Mouse (Mus musculus) ES-CJ7 (cell line): ENCODE measurements around the gene Mcfd2.
"Not testable (repeated sequence)": the region's sequence is repeated elsewhere in the genome, so short reads cannot be mapped to it uniquely, and the experiment has no call there.

Source experiments
- DNase-seq: peaks from one replicate; pipeline ENCODE4 v3.0.0; 2011; ENCODE audit warnings: low read depth, low spot score

The Mcfd2 gene

DNA sequence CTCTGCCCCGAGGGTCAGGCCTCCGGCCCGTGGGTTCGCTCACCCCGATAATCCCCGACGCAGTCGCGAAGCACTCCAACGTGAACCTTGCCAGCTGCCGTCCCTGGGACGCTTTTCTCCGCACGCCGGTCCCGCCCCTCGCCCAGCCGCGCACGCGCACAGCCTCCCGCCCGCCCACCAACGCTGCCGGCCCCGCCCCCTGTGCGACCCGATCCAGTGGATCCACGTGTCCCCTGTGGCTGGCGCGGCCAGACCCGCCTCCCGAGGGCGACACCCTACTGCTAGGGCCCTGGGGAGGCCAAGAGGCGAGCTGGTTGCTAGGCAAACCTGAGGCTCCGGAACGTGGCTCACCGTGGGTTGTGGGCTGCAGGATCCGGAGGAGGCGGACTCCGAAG is at the start of gene Mcfd2:
TSS of gene Mcfd2 (minus strand) at position 144 of the 395 bp plus-strand sequence.
- peak; percentile 88 for DNase-seq

DNA sequence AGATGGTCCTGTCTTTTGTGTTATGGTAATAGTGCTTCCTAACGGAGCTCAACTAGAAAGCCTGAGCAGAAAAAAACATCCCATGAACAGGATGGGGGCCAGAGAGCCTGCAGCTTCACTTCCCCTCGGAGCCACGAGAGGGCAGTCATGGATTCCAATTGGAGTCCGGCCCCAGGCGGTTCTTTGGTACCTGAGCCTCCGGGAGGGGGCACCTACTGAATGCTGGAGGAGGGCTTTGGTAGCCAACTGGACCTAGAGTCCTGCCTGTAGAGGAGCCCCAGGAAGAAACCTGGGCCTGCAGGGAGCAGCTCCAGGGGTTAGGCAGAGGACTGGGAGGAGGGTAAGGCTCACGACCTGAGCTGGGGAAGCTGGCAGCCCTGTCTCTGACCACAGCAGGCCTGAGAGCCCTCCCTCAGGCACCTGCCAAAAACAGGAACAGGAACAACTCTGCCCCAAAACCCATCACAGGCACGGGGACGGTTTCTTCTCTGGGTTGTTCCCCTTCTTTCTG is 49.3 kb upstream of the Mcfd2 start:
- peak; percentile 75 for DNase-seq

DNA sequence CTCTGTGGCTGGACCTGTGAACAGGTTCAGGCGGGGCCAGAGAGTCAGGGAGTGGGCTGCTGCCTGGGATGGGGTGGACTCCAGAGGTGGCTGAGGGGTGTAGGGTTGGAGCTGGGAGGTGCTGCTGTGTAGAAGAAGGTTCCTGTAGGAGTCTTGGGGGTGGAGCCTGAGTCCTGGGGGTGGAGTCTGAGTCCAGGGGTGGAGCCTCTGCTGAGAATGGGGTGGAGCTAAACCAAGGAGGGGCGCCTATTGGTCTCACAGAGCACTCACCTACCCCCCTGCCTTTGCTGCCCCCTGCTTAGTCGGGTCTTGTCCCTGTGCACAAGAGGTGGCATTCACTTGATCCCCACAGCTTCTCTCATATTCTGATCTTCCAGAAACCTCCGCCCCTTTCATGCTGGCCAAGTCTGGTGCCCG is 48.8 kb upstream of the Mcfd2 start:
- DNase-seq = peak; percentile 69

DNA sequence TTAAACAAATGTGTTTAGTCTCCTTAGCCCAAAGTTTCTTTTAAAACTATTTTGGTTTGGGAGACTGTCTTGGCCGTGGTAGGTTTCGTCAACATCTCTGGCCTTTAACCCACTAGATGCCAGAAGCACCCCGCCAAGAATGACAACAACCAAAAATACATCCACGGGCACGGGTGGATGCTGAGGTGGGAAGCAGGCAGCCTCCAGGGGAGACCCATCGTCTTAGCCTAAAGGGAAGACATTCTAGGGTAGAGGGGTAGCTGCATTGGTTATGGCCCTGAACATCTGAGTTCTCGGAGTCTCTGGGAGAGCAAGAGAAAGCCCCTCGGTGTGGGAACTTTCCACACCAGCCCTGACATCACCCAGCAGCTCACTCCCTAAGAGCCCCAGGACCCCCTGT is 48.4 kb upstream of the Mcfd2 start:
- DNase-seq = no peak

DNA sequence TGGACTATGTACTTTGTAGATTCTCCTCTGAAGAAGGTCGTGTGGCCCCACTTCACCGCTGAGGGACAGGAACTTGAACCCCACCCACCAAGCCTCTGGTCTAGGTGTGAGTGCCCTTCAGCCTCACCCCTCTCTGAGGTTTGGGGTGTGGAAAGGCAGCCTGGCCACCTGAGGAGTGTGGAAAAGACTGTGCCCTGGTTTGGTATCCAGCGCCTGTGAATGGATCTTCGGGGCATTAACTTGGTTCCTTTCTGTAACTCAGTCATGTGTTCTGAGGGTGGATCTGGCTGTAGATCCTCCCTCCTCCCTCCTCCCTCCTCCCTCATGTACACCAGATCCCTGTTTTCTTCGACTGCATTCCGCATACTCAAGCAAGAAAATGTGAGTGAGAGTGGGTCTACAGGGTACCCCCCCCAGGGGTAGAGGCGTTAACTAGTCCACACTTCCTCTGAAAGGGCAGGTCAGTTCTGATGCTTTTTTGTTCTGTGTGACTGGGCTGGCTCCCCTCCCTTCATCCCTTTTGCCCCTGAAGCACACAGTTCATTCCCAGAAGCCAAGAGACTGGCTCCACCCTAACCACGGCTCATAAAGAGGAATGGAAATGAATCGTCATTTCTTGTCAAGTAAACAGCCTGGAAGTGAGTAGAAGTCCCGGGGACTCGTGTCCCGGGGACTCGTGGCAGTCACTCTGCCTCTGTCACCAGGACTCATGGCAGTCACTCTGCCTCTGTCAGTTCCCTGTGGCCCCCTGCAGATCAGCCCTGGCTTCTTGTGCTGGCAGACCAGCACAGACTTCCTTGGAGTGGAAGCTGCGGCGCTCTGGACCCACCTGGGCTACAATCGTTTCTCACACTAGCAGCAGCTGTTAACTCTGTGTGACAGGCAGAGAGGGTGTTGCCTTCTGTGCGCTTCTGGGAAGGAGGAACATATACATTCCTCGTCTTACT is 47.5 kb upstream of the Mcfd2 start:
- DNase-seq = no peak

DNA sequence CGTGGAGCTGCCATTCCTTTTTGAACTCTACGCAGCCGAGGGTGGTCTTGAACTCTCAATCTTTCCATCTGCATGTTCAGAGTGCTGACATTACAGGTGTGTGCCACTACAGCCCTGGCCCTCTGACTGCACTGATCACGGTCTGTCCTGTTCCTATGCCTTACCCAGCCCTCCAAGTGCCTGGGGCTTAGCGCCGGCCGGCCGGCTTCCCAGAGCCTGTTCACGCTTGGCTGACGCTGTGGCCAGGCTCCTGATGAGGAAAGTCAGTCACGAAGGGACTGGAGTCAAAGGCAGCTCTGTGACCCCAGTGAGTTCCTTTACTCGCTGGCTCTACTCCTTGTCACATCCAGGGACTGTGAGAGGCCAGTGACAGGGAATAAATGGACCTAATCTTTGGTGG is 46.6 kb upstream of the Mcfd2 start:
- no peak for DNase-seq

DNA sequence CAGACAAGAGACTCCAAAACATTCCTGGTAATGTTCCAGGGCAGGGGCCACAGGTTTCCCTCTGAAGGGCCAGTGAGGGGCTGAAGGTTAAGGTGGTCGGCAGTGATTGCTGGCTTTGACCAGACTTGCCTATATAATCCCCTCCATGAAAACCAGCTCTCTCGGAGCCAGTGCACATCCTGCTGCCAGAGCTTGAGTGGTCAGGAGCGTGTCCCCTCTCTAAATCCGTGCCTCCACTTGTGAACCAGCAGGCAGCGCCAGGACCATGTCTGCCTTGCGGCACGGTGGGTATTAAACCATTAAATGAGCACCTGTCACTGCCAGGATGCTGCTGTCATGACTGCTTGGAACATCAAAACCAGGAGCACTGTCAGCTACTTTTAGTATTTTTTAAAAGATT is 44.8 kb upstream of the Mcfd2 start:
- no peak for DNase-seq

DNA sequence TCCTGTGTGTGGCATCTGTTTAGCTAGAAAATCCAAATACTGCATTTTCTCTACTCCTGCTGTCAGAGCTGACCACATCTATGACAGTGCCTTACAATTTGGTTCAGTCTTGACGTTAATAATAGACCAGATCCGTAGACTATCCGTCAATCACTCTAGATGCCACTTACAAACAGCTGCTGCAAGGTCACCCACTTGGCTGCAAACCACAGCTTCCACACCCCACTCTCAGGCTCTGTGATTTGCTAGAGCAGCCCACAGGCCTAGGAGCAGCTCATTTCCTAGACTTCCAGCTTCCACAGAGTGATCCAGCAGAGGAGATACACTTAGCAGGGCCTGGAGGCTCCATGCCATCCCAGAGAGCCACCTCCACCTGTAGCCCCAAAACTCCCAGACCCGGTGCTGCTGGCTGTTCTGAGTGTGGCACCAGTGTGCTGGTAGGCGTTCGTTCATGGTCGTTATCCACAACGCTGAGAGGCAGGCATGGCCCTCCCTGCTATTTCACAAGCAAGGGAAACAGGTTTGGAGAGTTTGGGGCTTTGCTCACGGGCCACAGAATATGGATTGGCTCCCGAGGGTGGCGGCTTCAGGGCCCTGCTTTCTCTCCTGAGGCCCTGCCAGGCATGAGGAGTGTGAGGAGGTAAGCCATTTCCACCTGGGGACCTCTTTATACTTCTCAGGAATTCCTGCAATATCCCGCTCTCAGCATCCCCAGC is 43.5 kb upstream of the Mcfd2 start:
- DNase-seq = no peak

DNA sequence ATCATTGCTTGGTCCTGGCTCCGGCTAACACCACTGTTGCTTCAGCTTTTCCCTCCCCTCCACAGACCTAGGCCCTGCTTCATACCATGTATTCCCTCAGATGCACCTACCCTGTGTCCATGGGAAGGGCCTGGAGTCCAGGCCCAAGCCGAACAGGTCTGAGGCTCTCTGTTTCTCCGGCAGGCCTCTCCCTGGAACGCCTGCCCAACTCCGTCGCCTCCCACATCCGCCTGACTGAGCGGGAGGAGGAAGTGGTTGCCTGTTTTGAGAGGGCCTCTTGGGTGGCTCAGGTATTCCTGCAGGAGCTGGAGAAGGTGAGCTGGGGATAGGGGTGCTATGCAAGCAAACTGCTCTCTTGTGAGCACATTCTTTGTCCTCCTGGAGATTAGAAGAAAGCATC is 41.0 kb upstream of the Mcfd2 start:
- no peak for DNase-seq

DNA sequence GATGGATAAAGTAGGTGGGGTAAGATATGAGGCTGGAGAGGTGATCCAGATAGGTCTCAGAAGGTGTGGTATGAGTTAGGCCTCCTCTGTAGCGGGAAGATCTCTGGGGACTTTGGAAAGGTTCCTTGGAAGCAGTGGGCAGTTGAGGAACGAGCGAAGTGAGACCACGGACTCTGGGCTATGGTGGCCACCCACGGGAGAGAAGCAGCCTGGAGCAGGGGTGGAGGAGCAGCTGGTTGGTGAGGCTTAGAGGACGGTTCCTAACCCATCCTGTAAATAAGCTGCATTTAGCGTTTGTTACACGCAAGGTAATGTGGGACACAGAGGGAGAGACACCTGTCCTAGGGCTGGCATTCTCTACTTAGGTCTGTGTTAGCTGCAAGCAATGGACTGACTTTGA is 39.3 kb upstream of the Mcfd2 start:
- DNase-seq = no peak

DNA sequence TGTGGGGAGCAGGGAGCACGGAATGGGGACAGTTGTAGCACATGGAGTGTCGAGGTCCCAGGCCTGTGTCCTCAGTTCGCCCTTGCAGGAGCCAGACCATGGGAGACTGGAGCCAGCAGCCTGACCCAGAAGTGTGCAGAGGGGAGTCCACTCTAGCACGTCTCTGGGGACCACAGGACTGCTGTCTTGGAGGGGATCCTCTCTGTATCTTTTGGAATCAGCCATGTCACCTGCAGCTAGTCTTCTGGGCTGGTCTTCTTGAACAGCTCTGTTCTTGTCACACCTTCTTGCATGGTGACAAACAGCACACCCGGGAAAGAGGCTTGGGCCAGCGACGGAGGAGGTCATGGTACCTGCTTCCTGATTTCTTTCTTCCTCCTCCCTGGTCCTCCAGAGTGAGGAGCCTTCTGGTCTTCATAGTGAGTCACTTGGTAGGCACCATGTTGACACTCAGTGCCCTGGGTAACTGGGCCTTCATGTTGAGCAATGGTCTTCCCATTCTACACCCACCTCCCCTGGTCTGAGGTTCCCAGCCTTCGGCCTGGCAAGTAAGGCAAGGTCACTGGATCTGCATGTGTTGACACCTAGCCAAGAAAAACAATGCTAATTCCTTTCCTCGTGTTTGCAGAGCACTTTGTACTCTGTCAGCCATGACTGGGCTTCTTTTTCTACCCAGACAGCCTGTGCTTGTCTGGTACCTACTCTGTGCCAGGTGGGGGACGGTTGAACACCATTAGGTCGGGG is 38.6 kb upstream of the Mcfd2 start:
- DNase-seq = no peak

DNA sequence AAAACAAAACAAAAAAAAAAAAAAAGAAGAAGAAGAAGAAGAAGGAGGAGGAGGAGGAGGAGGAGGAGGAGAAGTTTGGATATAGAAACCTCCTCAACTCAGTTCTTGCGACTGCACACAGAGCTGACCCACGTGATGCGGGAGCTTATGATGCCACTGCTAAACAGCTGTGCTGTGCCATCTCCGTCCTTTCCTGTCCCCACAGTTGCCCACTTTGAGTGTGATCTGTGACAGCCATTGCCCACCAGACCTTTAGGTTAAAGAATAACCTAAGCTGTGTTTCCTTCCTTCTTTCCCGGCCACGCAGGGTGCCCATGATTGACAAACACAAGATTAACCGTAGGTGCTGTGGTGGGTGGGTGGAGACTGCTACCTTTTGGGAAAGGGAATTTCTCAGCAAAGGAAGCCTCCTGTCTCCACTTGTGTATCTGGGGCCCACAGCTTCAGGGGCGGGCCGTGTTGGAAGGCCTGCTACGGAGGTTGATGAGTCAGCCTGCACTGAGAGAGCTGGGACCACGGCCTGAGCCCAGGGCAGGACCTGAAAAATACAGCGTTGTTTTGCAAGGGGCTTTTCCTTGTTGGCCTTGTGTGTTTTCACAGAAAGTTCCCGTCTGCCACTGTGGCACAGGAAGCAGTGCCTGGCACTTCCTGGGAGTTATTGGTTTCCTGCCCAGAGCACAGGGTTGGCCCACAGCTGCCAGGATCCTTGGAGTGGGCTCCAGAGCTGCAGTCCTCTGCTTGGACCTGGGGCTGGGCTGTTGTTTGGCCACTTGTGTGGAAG is 36.5 kb upstream of the Mcfd2 start:
- no peak for DNase-seq

DNA sequence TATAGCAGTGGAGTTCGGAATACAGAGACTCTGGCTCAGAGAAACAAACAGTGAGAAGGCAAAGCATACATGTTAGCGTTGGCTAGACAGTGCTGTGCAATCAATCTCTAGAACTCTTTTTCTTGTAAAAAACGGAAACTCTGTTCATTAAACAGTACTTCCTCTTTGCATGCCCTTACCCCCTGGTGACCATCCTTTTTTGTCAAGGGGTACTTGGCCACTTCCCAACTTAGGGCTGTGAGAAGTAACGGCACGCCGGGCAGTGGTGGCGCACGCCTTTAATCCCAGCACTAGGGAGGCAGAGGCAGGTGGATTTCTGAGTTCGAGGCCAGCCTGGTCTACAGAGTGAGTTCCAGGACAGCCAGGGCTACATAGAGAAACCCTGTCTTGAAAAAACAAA is 35.9 kb upstream of the Mcfd2 start:
- not testable (repeated sequence) for DNase-seq

DNA sequence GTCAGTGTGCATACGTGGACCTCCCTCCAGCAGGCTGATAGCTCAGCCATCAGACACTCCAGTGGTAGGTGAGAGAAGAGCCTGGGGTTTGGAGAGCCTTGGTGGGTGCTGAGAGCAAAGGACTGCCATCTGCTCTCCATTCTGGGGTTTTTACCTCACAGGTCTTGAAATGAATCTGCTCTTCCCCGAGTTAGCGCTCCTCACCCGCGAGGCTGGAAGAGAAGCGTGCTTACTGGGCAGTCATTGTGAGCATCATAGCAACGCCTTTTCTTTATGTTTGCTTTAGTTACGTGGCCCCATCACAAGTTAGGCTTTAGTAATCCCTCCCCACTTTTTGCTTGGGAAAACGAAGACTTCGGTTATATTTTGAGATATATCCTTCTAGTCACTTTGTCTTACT is 34.6 kb upstream of the Mcfd2 start:
- no peak for DNase-seq

DNA sequence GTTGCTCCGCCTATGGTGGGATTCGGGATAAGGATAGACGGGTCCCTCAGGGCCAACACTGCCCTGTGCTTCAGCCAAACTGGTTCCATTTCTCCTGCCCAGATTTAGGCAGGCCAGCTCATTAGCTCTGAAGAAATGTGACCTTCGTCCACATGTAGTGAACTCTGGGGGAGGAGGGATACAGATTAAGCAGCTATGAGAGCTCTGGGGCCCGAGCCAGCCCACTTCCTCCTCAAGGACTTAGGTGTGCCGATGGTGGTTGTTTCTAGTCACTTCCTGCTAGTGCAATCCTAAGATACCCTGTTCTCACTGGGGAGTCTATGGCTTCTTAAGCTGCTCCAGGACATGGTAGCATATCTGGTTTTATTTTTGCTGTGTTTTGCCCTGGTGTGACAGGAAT is 33.2 kb upstream of the Mcfd2 start:
- DNase-seq = no peak

DNA sequence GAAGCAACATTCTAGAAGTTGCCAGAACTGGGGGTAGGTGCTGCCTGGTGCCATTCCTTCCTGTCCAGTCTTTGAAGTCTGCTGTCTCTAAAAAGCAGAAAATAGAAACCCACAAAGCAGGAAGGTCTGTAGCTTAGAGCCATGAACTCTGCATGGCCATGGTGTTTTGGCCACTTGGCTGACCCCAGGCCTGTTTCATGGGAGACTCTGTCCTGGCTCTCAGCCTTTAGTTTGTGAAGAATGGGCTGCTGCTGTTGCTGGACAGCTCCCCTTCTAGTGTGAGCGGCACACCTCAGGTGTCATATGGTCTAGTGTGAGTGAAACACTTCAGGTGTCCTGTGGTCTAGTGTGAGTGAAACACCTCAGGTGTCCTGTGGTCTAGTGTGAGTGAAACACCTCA is 31.0 kb upstream of the Mcfd2 start:
- DNase-seq = not testable (repeated sequence)

DNA sequence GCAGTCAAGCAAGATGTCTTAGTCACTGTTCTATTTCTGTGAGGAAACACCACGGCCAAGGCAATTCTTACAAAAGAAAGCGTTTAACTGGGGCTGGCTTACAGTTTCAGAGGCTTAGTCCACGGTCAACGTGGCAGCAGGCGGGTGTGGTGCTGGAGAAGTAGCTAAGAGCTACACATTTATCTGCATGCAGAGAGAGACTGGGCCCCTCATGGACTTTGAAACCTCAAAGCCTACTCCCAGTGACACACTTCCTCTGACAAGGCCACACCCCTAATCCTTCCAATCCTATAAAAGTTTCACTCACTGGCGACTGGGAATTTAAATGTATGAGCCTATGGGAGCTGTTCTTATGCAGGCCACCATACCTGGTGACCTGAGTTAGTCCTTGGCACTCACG is 30.0 kb upstream of the Mcfd2 start:
- DNase-seq = no peak

DNA sequence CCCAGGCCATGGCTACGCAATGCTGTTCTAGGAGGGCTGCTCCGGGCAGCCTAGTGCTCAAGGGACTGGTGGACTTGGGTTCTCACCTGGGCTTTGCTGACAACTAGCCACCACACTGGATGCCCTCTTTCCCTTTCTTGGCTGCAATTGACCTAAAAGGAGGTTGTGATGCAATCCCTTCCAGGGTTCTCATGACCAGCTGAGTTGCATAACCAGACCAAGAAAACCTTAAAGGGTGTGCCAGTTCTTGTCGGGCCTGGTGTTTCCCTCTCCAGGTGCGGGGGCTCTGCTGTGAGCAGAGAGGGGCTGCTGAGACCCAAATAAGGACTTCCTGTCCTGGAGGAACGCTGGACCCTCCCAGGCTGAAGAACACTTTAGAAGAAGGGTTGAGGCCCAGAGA is 27.4 kb upstream of the Mcfd2 start:
- DNase-seq = no peak

DNA sequence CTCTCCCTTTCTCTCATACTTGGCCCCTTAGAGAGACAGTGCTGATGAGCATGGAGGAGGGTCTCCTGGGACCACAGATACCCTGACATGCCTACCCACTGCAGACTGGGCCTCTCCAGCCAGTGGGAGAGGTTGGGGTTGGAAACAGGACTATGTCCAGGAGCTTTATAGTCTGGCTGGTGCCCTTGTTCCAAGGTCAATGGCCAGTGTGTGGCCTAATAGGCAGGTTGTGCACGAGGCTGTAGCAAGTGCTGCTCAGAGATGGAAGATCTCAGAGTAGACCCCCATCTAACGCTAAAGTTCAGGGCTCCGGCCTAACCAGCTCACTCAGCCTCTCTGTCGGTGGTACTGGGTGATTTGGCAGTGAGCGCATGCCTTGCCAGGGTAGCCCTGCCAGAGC is 26.0 kb upstream of the Mcfd2 start:
- DNase-seq = no peak

DNA sequence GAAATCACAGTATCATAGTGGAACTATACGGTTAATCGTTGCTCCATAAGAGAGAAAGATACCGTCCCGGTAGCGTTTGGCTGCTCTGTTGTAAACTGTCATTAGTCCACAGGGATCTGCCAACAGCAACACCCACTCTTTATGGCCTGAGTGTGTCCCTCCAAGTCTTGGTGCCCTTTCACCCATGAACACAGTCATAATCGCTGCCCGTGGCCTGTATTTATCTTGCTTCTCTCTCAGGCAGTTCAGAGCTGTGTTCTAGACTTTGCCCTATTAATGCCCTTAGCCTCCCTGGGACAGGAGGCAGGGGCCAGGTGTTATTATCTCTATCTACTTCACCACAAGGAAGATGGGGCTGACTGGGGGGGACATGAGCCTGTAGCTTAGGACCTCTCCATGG is 25.3 kb upstream of the Mcfd2 start:
- no peak for DNase-seq

DNA sequence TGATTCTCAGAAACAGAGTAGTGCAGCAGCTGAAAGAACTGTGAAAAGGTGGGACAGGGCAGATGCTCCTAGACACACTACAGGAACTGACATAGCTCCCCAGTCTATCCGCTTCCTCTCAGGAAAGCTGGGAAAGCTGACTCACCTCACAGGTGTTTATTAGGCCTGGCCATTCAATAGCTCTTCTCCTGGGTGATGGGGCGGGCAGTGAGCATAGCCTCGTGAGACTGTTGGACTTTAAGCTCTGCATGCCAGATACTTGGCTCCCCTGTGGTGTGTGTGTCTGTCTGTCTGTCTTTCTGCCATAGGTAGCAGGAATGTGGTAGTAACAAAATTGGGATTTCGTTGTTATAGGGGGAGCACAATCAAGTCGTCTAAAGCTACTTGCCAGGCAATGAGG is 23.6 kb upstream of the Mcfd2 start:
- no peak for DNase-seq
